Mouse (Mus musculus) activated CD4-positive, CD25-positive, alpha-beta regulatory T cell, adult 4 months (primary cell): ENCODE measurements around the gene Mamdc2. TPM values are rescaled to one million over a fixed set of nuclear protein-coding genes. Genes with fewer than 3 reads are reported as not detected.

Experiments
- ATAC-seq: one replicate; pipeline ENCODE4 v1.8.0; 2017
- polyA plus RNA-seq, 2 experiments: library from polyadenylated mRNA; unstranded; fragments of 100-300 nt; shearing (Covaris generic); gene quantifications; one replicate each; pipeline ENCODE4 v1.2.1; 2017

Mamdc2 gene
- polyA plus RNA-seq, 2 experiments from 2014 or later, result not detected

- ATAC-seq, result no peak
Measured at GRCm38 (mm10) chr19:23354738-23355137, 93.5 kb downstream of the Mamdc2 start.

DNA sequence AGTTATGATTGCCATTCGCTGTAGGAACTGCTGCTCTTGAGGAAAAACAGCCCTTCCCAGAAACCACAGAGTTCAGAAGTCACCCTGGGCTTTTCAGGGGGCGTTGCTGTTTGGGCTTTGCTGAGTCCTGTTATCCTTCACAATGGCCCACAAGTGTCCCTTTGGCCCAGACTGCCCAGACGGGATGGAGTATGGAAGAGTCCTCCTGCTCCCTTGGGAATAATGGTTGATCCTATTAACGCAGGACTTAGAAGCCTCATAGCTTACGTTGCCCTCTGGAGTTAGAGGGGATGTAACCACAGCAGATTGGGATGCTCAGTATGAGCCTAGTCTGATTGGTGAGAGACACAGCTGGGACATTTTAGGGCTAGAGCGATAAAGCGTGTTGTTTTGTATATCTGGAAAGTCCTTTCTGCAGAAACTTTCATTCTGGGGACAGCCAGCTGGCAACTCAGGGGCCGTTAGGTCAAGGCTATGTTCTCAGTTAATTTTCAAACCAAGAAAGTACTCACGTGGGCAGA is 94.3 kb downstream of the Mamdc2 start:
- ATAC-seq, result no peak

DNA sequence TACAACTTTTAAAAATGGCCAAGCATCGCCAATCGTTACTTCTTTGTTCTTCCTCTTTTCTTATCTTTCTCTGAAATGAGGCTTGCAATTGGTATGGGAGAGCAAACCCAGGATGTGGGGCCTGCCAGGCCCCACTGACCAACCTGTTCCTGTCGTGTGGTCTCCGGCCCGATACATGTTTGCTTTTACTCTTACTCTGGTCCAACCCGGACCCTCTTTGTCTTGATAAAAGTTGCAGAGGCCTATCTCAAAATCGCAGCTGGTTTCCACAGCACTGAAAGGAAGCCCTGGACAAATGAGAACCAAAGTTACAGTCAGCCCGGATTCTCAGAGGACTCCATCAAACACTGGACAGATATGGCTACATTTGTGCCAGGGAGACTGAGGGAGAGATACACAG is 95.1 kb downstream of the Mamdc2 start:
- no peak for ATAC-seq

DNA sequence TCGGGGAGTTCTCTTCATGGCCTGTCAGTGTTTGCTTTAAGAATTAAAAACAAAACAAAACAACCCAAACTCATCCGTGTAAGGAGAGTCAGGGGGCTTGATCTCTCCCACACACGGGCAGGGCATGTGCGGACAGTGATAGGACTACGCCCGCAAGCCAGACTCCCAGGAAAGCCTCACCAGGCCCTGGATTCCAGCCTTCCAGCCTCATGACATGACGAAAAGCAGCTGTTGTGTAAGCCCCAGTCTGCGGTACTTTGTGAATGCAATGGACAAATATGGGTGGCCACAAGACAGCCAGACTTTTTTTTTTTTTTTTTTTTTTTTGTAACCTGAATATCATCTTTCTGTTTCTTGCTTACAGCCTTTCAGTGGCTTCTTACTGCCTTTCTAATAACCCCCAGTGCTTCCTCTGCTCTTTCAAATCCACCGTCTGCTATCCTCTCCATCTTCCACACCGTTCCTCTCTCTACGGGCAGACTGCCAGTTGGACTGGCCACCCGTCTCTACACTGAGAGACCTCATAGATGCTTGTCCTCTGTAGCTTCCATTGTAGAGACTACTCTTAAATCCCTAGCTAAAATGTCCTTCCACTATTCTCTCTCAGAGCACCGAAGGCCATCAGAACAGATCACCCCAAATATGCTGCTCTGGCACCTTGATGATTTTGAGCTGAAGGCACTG is 96.3 kb downstream of the Mamdc2 start:
- ATAC-seq, result no peak

- ATAC-seq, result no peak
Measured at GRCm38 (mm10) chr19:23349930-23350329, 98.3 kb downstream of the Mamdc2 start.

- ATAC-seq, result no peak
Measured at GRCm38 (mm10) chr19:23342782-23343181, 105.5 kb downstream of the Mamdc2 start.

DNA sequence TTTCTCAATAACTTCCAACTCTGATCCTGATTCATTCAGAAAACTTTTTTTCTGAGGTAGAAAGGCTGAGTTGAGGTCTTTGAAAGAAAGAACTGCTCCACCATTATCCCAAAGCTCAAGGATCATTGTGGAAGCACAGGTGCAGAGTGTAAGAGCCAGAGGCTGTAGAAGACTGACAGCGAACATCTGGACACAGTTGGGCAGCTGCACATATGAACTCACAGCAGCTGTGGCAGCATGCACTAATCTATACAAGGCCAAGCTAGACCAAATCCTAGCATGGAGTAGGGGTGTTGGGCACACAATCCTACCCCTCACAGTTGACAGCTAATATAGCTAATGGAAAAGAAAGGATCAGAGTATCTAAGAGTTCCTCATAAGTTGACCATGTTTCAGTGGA is 115.4 kb downstream of the Mamdc2 start:
- ATAC-seq, result no peak

DNA sequence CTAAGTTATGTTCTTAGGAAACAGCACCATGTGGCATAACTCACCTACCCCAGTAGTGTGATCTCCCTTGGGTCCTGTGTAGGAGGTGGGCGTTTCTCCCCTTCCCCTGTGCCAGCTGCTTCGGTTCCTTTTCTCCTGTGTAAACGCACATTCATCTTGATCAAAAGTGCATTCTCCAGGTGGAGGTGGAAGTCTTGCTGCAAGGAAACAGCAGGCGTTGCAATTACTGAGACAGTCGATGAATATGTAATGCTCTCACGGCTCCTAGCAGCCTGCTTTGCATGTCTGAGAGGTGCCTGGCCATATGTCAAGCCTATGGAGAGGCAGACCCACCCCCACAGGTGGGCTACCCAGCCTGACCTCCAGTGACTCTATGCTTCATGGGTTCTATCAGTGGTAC is 117.4 kb downstream of the Mamdc2 start:
- ATAC-seq, result no peak

GRCm38 (mm10) chr19:23329346-23329745 is 118.9 kb downstream of the Mamdc2 start:
- ATAC-seq, result no peak

DNA sequence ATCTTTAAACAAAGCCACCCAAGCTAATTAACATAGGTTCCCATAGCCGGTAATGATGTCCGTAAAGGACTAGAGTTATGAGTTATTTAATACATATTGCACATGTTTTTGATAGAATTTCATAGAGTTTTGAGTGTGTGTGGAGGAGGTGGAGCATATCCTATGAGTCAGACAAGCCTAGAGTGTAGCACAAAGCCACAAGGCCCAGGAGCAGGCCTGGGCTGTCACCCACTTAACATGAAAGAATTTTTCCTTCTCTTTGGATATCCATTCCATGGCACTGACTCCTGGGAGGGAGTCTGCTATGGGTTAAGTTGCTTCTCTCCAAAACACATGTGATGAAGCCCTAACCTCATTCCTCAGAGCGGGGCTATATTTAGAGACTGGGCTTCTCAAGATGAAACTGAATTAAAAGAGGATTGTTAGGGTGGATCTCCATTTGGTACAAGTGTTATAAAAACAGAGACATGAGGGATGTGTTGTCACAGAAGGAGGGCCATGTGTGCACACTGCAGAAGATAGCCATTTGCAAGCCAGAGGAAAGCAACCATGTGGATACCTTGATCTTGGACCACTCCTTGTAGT is 121.1 kb downstream of the Mamdc2 start:
- ATAC-seq, result no peak

- ATAC-seq, result peak; percentile 99
Measured at GRCm38 (mm10) chr19:23323107-23323506, 125.1 kb downstream of the Mamdc2 start.

- no peak for ATAC-seq
Measured at GRCm38 (mm10) chr19:23317989-23318358, 130.3 kb downstream of the Mamdc2 start.

DNA sequence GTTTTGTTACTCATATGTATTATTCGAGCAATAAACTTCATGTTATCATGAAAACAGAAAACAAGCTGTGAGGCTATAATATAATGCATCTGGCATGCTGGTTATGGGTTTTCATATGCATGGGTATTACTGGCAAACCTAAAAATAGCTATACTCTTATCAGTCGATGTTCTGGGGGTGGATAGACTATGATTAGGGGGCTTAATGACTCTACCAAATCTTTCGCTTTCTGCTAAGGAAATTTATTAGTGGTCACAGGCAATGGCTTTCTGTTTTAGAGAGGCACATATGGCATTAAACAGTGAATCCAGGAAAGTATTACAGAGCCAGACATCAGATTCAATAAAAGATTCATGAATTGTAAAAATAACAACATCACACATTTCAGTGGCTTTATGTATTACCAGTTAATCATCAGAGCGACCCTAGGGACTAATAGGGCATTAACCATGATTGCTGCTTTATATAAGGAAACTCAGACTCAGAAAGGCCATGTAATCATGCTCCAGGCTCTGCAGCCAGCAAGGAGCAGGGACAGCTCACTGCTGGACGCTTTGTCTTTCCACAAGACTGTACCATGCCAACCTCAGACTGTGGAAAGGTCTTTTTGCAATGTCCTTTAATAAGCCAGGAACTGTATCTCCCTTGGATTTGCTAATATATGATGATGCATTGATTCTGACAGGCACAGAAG is 130.8 kb downstream of the Mamdc2 start:
- no peak for ATAC-seq

DNA sequence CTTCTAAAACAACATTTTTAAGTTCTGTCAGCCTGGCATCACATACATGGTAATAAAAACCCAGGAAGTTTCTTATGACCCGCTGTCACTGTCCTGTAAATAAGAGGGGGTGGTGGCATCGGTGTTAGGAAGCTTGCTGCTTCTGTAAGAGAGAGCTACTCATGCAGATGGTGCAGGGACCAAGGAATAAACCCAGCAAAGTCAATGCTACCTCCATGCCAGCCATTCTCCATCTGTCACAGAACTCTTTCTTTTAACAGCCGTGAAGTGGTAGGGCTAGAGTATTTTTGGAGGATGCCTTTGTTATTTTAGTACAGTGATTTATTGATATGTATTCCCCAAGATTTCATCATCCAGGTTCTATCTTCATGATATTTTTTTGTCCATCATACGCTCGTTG is 131.4 kb downstream of the Mamdc2 start:
- ATAC-seq, result no peak

DNA sequence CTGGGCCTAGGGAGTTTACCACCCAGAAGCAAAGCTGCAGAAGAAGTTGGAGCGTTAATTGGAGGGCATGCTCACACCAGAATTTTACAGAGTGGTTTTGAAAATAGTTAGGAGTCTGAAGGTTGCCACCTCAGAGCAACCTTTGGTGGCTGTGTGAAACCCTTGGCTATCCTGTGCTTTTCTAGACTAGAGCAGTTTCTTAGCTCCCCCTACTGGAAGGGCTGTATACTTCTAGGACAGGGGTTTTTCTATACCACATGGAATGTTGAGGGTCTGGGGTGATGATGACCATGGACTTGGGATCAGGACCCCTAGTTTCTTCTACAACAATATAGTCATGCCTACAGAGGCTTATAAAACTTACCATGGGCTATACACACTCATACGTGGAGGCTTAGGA is 138.3 kb downstream of the Mamdc2 start:
- no peak for ATAC-seq

GRCm38 (mm10) chr19:23306671-23307070 is 141.6 kb downstream of the Mamdc2 start:
- ATAC-seq, result no peak

DNA sequence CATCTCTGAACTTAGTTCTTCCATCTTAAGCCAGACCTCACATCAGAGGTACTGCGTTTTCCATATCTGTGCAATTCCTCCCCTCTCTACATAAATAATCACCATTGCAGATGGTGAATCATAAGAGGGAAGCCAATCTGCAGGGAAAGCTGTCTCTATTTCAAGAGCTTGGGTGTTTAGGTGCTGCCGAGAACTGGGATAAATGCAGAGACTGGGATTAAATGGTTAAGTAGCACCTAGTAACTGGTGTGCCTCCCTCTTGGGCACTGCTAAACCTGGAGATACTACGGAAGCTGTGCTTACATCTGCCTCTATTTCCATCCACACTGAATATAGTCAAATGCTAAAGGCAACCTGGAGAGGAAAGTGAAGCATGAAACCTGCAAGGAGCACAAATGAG is 148.3 kb downstream of the Mamdc2 start:
- ATAC-seq, result no peak

DNA sequence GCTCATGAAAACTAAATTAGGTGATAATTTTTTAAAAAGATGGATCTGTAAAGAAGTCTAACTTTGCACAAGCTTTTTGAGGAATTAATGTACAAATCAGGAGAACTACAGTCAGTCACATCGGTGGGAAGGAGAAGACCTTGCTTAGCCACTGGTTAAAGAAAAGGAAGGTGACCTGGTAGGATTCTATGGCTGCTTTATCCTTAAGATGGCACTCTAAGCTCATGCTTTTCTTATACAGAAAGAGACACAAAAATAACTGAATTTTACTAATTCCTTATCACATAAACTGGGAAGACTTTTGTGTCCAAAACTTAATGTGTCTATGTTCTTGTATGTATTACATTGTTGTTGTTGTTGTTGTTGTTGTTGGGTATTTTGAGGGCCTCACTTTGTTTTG is 149.3 kb downstream of the Mamdc2 start:
- ATAC-seq, result no peak

- no peak for ATAC-seq
Measured at GRCm38 (mm10) chr19:23297191-23297590, 151.1 kb downstream of the Mamdc2 start.

GRCm38 (mm10) chr19:23289251-23289650 is 159.0 kb downstream of the Mamdc2 start:
- ATAC-seq, result no peak

DNA sequence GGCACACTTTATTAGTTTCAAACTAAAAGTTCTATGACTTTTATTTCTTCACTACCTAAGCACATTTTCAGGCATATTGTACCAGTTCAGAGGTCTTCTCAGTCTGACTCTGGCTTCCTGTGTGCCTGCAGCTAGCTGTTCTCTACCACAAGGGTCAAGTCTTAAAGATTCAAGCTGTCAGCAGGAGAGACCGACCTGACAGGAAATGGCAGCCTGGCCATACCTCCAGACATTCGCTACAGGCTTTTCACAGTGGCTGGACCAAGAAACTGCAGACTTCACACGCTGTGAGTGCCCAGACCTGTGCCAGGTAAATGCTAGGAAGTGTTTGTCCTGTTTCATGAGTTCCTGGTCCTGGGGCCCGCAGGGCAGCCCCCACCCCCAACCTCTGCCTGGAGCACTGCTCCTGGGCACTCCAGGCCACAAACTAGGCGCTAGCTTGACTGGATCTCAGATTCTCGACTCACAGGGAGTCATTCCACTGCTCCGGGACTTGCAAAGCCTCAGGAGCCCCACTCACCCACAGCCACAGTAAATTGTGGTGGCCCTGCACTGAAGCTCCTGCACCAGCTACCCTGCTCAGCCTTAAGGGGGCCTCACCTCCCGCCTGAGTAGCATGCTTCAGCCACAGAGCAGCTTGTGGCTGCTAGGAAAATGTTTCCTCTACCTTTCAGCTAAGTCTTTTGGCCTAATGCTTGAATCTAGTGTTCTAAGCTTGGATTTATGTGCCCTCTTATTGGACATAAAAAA is 166.2 kb downstream of the Mamdc2 start:
- no peak for ATAC-seq

- no peak for ATAC-seq
Measured at GRCm38 (mm10) chr19:23274054-23274724, 174.1 kb downstream of the Mamdc2 start.
